Mouse (Mus musculus) monocyte, adult 5-6 weeks (primary cell): Measurements from ENCODE around the gene Vmn1r64. TPM values are rescaled to one million over a fixed set of nuclear protein-coding genes. Genes with fewer than 3 reads are reported as not detected.
"Not testable (repeated sequence)": the region's sequence is repeated elsewhere in the genome, so short reads cannot be mapped to it uniquely, and the experiment has no call there.

Experiments
- ATAC-seq: fragments of 153-309, 156-312 bp; replicated peaks from 2 replicates; pipeline ENCODE4 v1.8.0; 2017; ENCODE audit warnings: mild to moderate bottlenecking; ENCODE audit not compliant: low TSS enrichment, insufficient number of reproducible peaks, severe bottlenecking, poor library complexity, low FRiP score
- total RNA-seq: library from RNA; stranded (forward); fragments of 200-1000, 200-491, 200-594 nt; gene quantifications from 3 replicates; pipeline ENCODE4 v1.2.3, GENCODE M21; 2017

Gene Vmn1r64
- total RNA-seq, result not detected in 3 replicates

DNA sequence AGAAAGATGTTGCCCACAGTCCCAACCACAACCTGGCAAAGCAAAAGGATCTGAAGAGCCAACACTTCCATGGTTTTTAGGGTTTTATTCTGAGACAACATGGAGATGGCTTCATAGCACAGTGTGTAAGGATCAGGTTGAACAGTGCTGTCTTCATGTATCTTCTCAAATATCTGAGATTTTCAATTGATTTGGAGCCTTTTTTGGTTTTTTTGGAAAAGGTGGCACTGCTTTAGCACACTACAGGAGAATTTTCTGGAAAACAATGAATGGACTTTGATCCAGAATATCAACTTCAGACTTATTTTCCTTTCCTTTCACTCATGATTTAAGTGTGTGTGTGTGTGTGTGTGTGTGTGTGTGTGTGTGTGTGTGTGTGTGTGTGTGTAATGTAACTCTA lies at the start of gene Vmn1r64:
Vmn1r64 (minus strand) TSS at position 101 of the 400 bp plus-strand sequence.
- no peak for ATAC-seq

DNA sequence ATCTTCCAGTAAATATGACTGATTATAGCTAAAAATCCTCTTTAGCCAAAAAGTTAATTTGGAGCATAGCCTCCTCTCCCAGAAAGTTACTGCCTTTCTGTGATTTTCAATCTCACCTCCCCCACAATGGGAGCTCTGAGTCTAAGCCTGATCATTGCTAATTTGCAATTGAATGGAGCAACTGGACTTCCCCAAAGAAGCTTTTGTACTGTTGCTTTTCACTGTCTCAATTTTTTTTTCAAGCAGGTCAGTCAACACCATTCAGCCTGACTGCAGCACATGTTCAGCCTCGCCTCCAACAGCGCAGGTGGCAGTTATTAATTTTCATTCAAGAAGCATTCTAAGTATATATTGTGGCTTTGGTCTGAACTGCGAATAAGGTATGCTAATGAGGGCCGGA lies 14.9 kb upstream of the Vmn1r64 start:
- ATAC-seq, result no peak

DNA sequence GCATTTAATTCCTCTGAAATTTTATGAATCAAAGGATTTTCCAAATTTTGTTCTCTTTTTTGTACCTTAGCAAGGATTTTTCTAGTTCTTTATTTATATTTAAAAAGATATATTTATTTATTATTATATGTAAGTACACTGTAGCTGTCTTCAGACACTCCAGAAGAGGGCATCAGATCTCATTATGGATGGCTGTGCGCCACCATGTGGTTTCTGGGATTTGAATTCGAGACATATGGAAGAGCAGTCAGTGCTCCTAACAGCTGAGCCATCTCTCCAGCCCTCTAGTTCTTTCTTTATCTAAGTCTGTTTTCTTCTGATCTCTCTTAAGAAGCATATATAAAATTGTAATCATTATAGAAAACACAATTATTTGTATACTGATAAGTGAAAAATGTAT lies 12.9 kb upstream of the Vmn1r64 start:
- ATAC-seq, result not testable (repeated sequence)

Other genes starting within 250 kb of the Vmn1r64 start
- not detected in 3 replicates for gene Vmn1r62, start 210.9 kb downstream of the Vmn1r64 start, total RNA-seq
- not detected in 3 replicates for gene Vmn1r63, start 79.1 kb downstream of the Vmn1r64 start, total RNA-seq
- gene Vmn1r65, start 126.5 kb upstream of the Vmn1r64 start, total RNA-seq, result not detected in 3 replicates
- gene Nlrp4c, start 160.6 kb upstream of the Vmn1r64 start, total RNA-seq, result not detected in 3 replicates